Mouse (Mus musculus): ENCODE data around the gene Aqp1.

Aqp1 gene

GRCm38 (mm10) chr6:55335989-55336514, at the start of gene Aqp1:
TSS of gene Aqp1 (plus strand) at chr6:55336432.
- no peak for DNase-seq

GRCm38 (mm10) chr6:55288007-55288602, 48.1 kb upstream of the Aqp1 start:
- no peak for DNase-seq

- no peak for DNase-seq
These were observed 41.6 kb upstream of the Aqp1 start for GRCm38 (mm10) chr6:55294549-55295131.

GRCm38 (mm10) chr6:55295325-55295724, 40.9 kb upstream of the Aqp1 start:
- DNase-seq, result no peak

- no peak for DNase-seq
These were observed 36.8 kb upstream of the Aqp1 start for GRCm38 (mm10) chr6:55299482-55299881.

GRCm38 (mm10) chr6:55299917-55300316, 36.3 kb upstream of the Aqp1 start:
- DNase-seq, result no peak

- no peak for DNase-seq
These were observed 35.5 kb upstream of the Aqp1 start for GRCm38 (mm10) chr6:55300704-55301103.

- no peak for DNase-seq
These were observed 26.1 kb upstream of the Aqp1 start for GRCm38 (mm10) chr6:55310179-55310578.

GRCm38 (mm10) chr6:55311962-55312361, 24.3 kb upstream of the Aqp1 start:
- DNase-seq, result no peak

- DNase-seq, result no peak
These were observed 22.3 kb upstream of the Aqp1 start for GRCm38 (mm10) chr6:55313893-55314292.

GRCm38 (mm10) chr6:55314628-55315027, 21.6 kb upstream of the Aqp1 start:
- no peak for DNase-seq

GRCm38 (mm10) chr6:55318597-55318996, 17.6 kb upstream of the Aqp1 start:
- no peak for DNase-seq

GRCm38 (mm10) chr6:55319585-55320551, 16.4 kb upstream of the Aqp1 start:
- no peak for DNase-seq

- DNase-seq, result no peak
These were observed 15.3 kb upstream of the Aqp1 start for GRCm38 (mm10) chr6:55320894-55321293.

GRCm38 (mm10) chr6:55321518-55321917, 14.7 kb upstream of the Aqp1 start:
- no peak for DNase-seq

- no peak for DNase-seq
These were observed 13.3 kb upstream of the Aqp1 start for GRCm38 (mm10) chr6:55322980-55323379.

- DNase-seq, result no peak
These were observed 12.2 kb upstream of the Aqp1 start for GRCm38 (mm10) chr6:55323908-55324634.

GRCm38 (mm10) chr6:55324785-55325184, 11.4 kb upstream of the Aqp1 start:
- DNase-seq, result no peak

GRCm38 (mm10) chr6:55326299-55326698, 9.9 kb upstream of the Aqp1 start:
- DNase-seq, result no peak

GRCm38 (mm10) chr6:55327326-55327725, 8.9 kb upstream of the Aqp1 start:
- no peak for DNase-seq

GRCm38 (mm10) chr6:55328179-55328578, 8.1 kb upstream of the Aqp1 start:
- no peak for DNase-seq

GRCm38 (mm10) chr6:55331315-55331714, 4.9 kb upstream of the Aqp1 start:
- DNase-seq, result no peak
